ENCODE assay signal across 8 mouse cellular contexts in the genomic region with DNA sequence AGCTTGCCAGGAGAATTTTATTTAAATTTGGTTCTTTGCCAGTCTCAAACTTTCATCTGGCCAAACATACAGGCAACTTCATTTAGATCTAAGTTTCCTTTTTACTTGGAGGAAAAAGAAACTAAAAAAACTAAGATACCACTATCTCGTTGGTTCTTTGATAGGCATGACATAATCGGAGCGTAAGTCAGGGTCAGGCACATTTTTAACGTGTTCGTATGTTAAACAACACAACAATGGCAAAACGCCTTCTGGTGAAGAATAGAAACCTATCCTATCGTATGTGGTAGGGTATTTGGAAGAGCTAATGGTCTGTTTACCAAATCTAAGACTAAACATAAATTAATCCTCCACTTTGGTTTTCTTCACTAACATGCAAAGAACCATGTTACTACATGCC. TPM values are rescaled to one million over a fixed set of nuclear protein-coding genes. Genes with fewer than 3 reads are reported as not detected.
DNase-seq lines count a peak whose midpoint lies in the region; ATAC-seq and TF ChIP-seq lines count a peak whose summit lies in the region.

No protein-coding gene starts in this region.

- H3K79me3 ChIP-seq in C2C12 (ENCODE audit: low read depth): peaks cover 26% of the 10 kb centered on the region

- no peaks in the 10 kb centered on the region for H3K36me3 ChIP-seq in heart, embryonic 10.5 days
- H3K36me3 ChIP-seq in C2C12 (ENCODE audit: control insufficient read depth, insufficient read depth): peaks cover 10% of the 10 kb centered on the region
- H3K36me3 ChIP-seq in forebrain, embryonic 11.5 days (ENCODE audit: control insufficient read depth, insufficient read depth, low read length): no peaks in the 10 kb centered on the region
- H3K36me3 ChIP-seq in liver, embryonic 16.5 days (ENCODE audit: control insufficient read depth, insufficient read depth): no peaks in the 10 kb centered on the region

- no peak for DNase-seq in heart, embryonic 10.5 days (ENCODE audit: low spot score)
- DNase-seq in heart, postnatal 25 days (ENCODE audit: low spot score): no peak
- no peak for DNase-seq in forebrain, embryonic 11.5 days (ENCODE audit: low spot score)
- no peak for DNase-seq in spleen, postnatal 4 days (ENCODE audit: low spot score in 2 of 2)
- no peak for DNase-seq in adrenal gland, postnatal 25 days
- no peak for DNase-seq in cerebellum, adult 9-11 months

- peak overlapping the region; percentile 74 for H3K9ac ChIP-seq in forebrain, embryonic 11.5 days (ENCODE audit: low read length)
- peak overlapping the region; percentile 94 for H3K9ac ChIP-seq in liver, embryonic 16.5 days (ENCODE audit: low read depth, low read length)

- TF ChIP-seq CTCF in C2C12 (IDR thresholded peaks at IDR 0.05; ENCODE audit: control insufficient read depth, insufficient read depth, insufficient read length): no peak

- peak overlapping the region; percentile 93; the same call in 1 of the 2 replicates for H3K27ac ChIP-seq in heart, embryonic 10.5 days
- H3K27ac ChIP-seq in forebrain, embryonic 11.5 days (ENCODE audit: low read depth, low read length): no peak overlapping the region
- H3K27ac ChIP-seq in liver, embryonic 16.5 days (ENCODE audit: low read length): peak overlapping the region; percentile 88

- WGBS in heart, embryonic 10.5 days: 23% methylated on average over 7 of the region's 7 CpGs
- 29% methylated on average over 7 of the region's 7 CpGs for WGBS in forebrain, embryonic 11.5 days
- 2% methylated on average over 7 of the region's 7 CpGs for WGBS in liver, embryonic 16.5 days (ENCODE audit: insufficient replicate concordance)

- peaks cover 43% of the 10 kb centered on the region for H3K79me2 ChIP-seq in C2C12 (ENCODE audit: control insufficient read depth, insufficient read depth)

- H3K4me3 ChIP-seq in heart, embryonic 10.5 days: peak overlapping the region; percentile 90
- peak overlapping the region; percentile 72 for H3K4me3 ChIP-seq in C2C12 (ENCODE audit: insufficient read depth, poor library complexity, severe bottlenecking)
- H3K4me3 ChIP-seq in forebrain, embryonic 11.5 days (ENCODE audit: low read depth, low read length): peak overlapping the region; percentile 78
- H3K4me3 ChIP-seq in liver, embryonic 16.5 days (ENCODE audit: low read depth, low read length): peak overlapping the region; percentile 79

- no peaks in the 10 kb centered on the region for H3K4me1 ChIP-seq in heart, embryonic 10.5 days
- no peaks in the 10 kb centered on the region for H3K4me1 ChIP-seq in forebrain, embryonic 11.5 days (replicated peaks; ENCODE audit: control insufficient read depth, insufficient read depth, low read length)
- H3K4me1 ChIP-seq in liver, embryonic 16.5 days (ENCODE audit: control insufficient read depth, low read depth, low read length): peaks cover 8% of the 10 kb centered on the region

- H3K9me3 ChIP-seq in heart, embryonic 10.5 days: no peaks in the 10 kb centered on the region
- no peaks in the 10 kb centered on the region for H3K9me3 ChIP-seq in forebrain, embryonic 11.5 days (ENCODE audit: control insufficient read depth, low read length)
- no peaks in the 10 kb centered on the region for H3K9me3 ChIP-seq in liver, embryonic 16.5 days (replicated peaks; ENCODE audit: control insufficient read depth, low read length)

- peak overlapping the region; percentile 66 for H3K4me2 ChIP-seq in forebrain, embryonic 11.5 days (ENCODE audit: low read depth, low read length, severe bottlenecking)
- H3K4me2 ChIP-seq in liver, embryonic 16.5 days (ENCODE audit: low read depth, low read length): peak overlapping the region; percentile 81

- H3ac ChIP-seq in C2C12 (ENCODE audit: control insufficient read depth, insufficient read length, low read depth): peak overlapping the region; percentile 79

- intact Hi-C loops in heart, postnatal 25 days (cut with DNase I): loop anchor here (5.0 kb wide), 1 partner anchor 73 kb away; a partner anchor contains a TSS

- no peaks in the 10 kb centered on the region for H3K27me3 ChIP-seq in heart, embryonic 10.5 days (ENCODE audit: insufficient read depth, poor library complexity, severe bottlenecking)
- H3K27me3 ChIP-seq in C2C12 (ENCODE audit: control insufficient read depth, insufficient read depth, insufficient read length): no peaks in the 10 kb centered on the region
- no peaks in the 10 kb centered on the region for H3K27me3 ChIP-seq in forebrain, embryonic 11.5 days (ENCODE audit: control insufficient read depth, insufficient read depth, low read length)
- H3K27me3 ChIP-seq in liver, embryonic 16.5 days (ENCODE audit: control insufficient read depth, insufficient read depth, low read depth, low read length): no peaks in the 10 kb centered on the region

- no peak for ATAC-seq in forebrain, embryonic 11.5 days (replicated peaks; ENCODE audit: low FRiP score)
- no peak for ATAC-seq in liver, embryonic 16.5 days (ENCODE audit: low read depth)

TF ChIP-seq in C2C12, 6 proteins besides CTCF, POLR2A, EP300 and RAD21:
- TF ChIP-seq USF1 (IDR thresholded peaks at IDR 0.05; ENCODE audit: low read depth) (no peak), MYOG (IDR thresholded peaks at IDR 0.05; ENCODE audit: control insufficient read depth, extremely low read depth, insufficient read length) (no peak), MAX (IDR thresholded peaks at IDR 0.05) (no peak), MYOD1 (IDR thresholded peaks at IDR 0.05; ENCODE audit: control insufficient read depth, insufficient read length, low read depth) (no peak), CEBPB (IDR thresholded peaks at IDR 0.05; ENCODE audit: low read depth) (no peak), FOSL1 (IDR thresholded peaks at IDR 0.05; ENCODE audit: insufficient read depth, low read length, poor library complexity, severe bottlenecking) (no peak)

RNA-seq across cellular contexts. Expression of a gene that starts 0.6 kb away (rescaled TPM):
- polyA plus RNA-seq in heart, embryonic 10.5 days (2016; fragmentation: Nextera tagmentation; extraction: Ambion mirVana): 9.2 and 9.6 TPM in 2 replicates
- 10 to 100 TPM in 1 of 2 experiments, 1 to 10 TPM in 1; 9.9 to 10.8 TPM for total RNA-seq in heart, postnatal 25 days (2021)
- polyA plus RNA-seq in C2C12 (2012; fragmentation: generic; extraction: Trizol): 2.9 TPM
- polyA plus RNA-seq in forebrain, embryonic 11.5 days (2014; fragmentation: Nextera tagmentation; extraction: Ambion mirVana): 12.5 and 12.7 TPM in 2 replicates
- 6.0 and 6.6 TPM in 2 replicates for polyA plus RNA-seq in liver, embryonic 16.5 days (2015; fragmentation: Nextera tagmentation; extraction: Ambion mirVana)
- 7.3 and 9.7 TPM in 2 replicates for total RNA-seq in adrenal gland, postnatal 25 days (2021)

RNA-seq across cellular contexts. Expression of a gene that starts 0.7 kb away (rescaled TPM):
- 33.1 and 37.8 TPM in 2 replicates for polyA plus RNA-seq in heart, embryonic 10.5 days (2016; fragmentation: Nextera tagmentation; extraction: Ambion mirVana)
- total RNA-seq in heart, postnatal 25 days (2021): 10 to 100 TPM; 21.9 to 25.5 TPM
- polyA plus RNA-seq in C2C12 (2012; fragmentation: generic; extraction: Trizol): 10.9 TPM
- polyA plus RNA-seq in forebrain, embryonic 11.5 days (2014; fragmentation: Nextera tagmentation; extraction: Ambion mirVana): 43.4 and 47.7 TPM in 2 replicates
- 21.8 and 24.0 TPM in 2 replicates for polyA plus RNA-seq in liver, embryonic 16.5 days (2015; fragmentation: Nextera tagmentation; extraction: Ambion mirVana)
- total RNA-seq in adrenal gland, postnatal 25 days (2021): 31.8 and 37.9 TPM in 2 replicates

RNA-seq across cellular contexts. Expression of a gene that starts 44.9 kb away (rescaled TPM):
- polyA plus RNA-seq in heart, embryonic 10.5 days (2016; fragmentation: Nextera tagmentation; extraction: Ambion mirVana): 0.49 and 0.54 TPM in 2 replicates
- total RNA-seq in heart, postnatal 25 days (2021): 1 to 10 TPM in 1 of 2 experiments, under 1 TPM in 1; 0.64 to 1.1 TPM
- 0.18 TPM for polyA plus RNA-seq in C2C12 (2012; fragmentation: generic; extraction: Trizol)
- polyA plus RNA-seq in forebrain, embryonic 11.5 days (2014; fragmentation: Nextera tagmentation; extraction: Ambion mirVana): 0.67 and 0.76 TPM in 2 replicates
- polyA plus RNA-seq in liver, embryonic 16.5 days (2015; fragmentation: Nextera tagmentation; extraction: Ambion mirVana): 0.37 and 0.44 TPM in 2 replicates
- total RNA-seq in adrenal gland, postnatal 25 days (2021): 0.82 and 1.7 TPM in 2 replicates
